Mouse (Mus musculus) brain, embryonic 14.5 days (tissue): ENCODE measurements around the gene Zfp146.

Source experiments
- CTCF ChIP-seq: fragments of 200-500 bp; IDR thresholded peaks from 2 replicates; pipeline ENCODE4 v1.5.1; 2012; ENCODE audit warnings: inconsistent platforms, mild to moderate bottlenecking, moderate library complexity, borderline replicate concordance; ENCODE audit not compliant: insufficient read depth, insufficient read length; ENCODE audit errors: extremely low read depth
- POLR2A ChIP-seq: fragments of 200-500 bp; IDR thresholded peaks from 2 replicates; pipeline ENCODE4 v1.6.1; 2012; ENCODE audit warnings: mild to moderate bottlenecking, inconsistent platforms, borderline replicate concordance; ENCODE audit not compliant: poor library complexity, insufficient read depth, insufficient read length, severe bottlenecking; ENCODE audit errors: extremely low read depth

DNA sequence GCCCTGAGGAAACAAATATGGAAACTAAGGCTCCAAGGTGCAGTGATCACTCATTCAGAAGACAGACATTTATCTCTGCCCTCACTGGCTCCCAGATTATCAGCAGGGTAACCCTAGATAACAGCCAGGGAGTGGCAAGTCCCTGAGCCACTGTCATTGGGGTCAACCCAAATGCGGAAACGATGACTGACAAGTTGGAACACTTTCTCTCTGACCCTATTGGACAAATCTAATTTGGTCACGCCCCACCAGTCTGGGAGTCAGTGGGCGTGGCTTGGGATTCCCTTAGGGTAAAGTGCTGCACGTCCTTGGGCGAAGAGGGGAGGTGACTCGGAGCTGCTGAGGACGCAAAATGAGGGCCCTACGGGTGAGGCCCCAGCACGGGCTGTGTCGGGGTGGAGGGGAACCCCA, 14.3 kb upstream of the Zfp146 start, which contains the start of gene Cox7a1:
- no peak for TF ChIP-seq POLR2A
- TF ChIP-seq CTCF: no peak
